Mouse (Mus musculus): ENCODE measurements around the gene Fuk. TPM values are rescaled to one million over a fixed set of nuclear protein-coding genes. Genes with fewer than 3 reads are reported as not detected.
"Not testable (repeated sequence)": the region's sequence is repeated elsewhere in the genome, so short reads cannot be mapped to it uniquely, and the experiment has no call there.

Fuk gene
- polyA plus RNA-seq, 3 experiments from 2014 or later: 1.4 to 2.4 (median 2.2) TPM

- ATAC-seq: no peak
Measured at GRCm38 (mm10) chr8:110877862-110878261, 24.4 kb downstream of the Fuk start.

- no peak for ATAC-seq
Measured at GRCm38 (mm10) chr8:110870501-110870900, 31.8 kb downstream of the Fuk start.

GRCm38 (mm10) chr8:110861347-110862025, 40.8 kb downstream of the Fuk start:
- ATAC-seq: not testable (repeated sequence)

GRCm38 (mm10) chr8:110859651-110860501, 42.4 kb downstream of the Fuk start:
- peak; percentile 82 for ATAC-seq

GRCm38 (mm10) chr8:110856760-110857461, 45.4 kb downstream of the Fuk start:
- no peak for ATAC-seq

GRCm38 (mm10) chr8:110856073-110856472, 46.2 kb downstream of the Fuk start:
- ATAC-seq: not testable (repeated sequence)

GRCm38 (mm10) chr8:110851186-110851585, 51.1 kb downstream of the Fuk start:
- ATAC-seq: no peak

- no peak for ATAC-seq
Measured at GRCm38 (mm10) chr8:110847645-110848495, 54.4 kb downstream of the Fuk start.

GRCm38 (mm10) chr8:110847171-110847549, 55.1 kb downstream of the Fuk start:
- peak; percentile 8 for ATAC-seq

- peak; percentile 87 for ATAC-seq
Measured at GRCm38 (mm10) chr8:110846405-110847170, 55.7 kb downstream of the Fuk start, which contains the start of the genes Cog4 and Sf3b3. Gene Cog4, plus strand, starts transcription at chr8:110846600. Gene Sf3b3, minus strand, starts transcription at chr8:110846787.

- ATAC-seq: peak; percentile 25
Measured at GRCm38 (mm10) chr8:110845821-110846404, 56.4 kb downstream of the Fuk start.

- no peak for ATAC-seq
Measured at GRCm38 (mm10) chr8:110844941-110845340, 57.3 kb downstream of the Fuk start.

- ATAC-seq: no peak
Measured at GRCm38 (mm10) chr8:110843207-110843606, 59.1 kb downstream of the Fuk start.

GRCm38 (mm10) chr8:110842012-110842574, 60.2 kb downstream of the Fuk start:
- ATAC-seq: no peak

Other genes with a start within 250 kb of the Fuk start
- gene Mtss1l, start 181.0 kb downstream of the Fuk start, polyA plus RNA-seq (2017; shearing (Covaris generic)): under 1 TPM in 1 of 3 experiments, not detected in 2; 0.19 TPM
- not detected for gene Il34, start 96.6 kb downstream of the Fuk start, polyA plus RNA-seq (2017; shearing (Covaris generic))
- 10 to 100 TPM; 52.3 to 72.4 (median 53.1) TPM for gene Cog4, start 55.9 kb downstream of the Fuk start, polyA plus RNA-seq (2017; shearing (Covaris generic))
- 100 to 1,000 TPM in 1 of 3 experiments, 10 to 100 TPM in 2; 80.5 to 101 (median 90.8) TPM for gene Sf3b3, start 55.7 kb downstream of the Fuk start, polyA plus RNA-seq (2017; shearing (Covaris generic))
- 10 to 100 TPM in 1 of 3 experiments, 1 to 10 TPM in 2; 8.7 to 10.2 (median 8.9) TPM for gene St3gal2, start 17.4 kb upstream of the Fuk start, polyA plus RNA-seq (2017; shearing (Covaris generic))
- gene Ddx19a, start 95.3 kb upstream of the Fuk start, polyA plus RNA-seq (2017; shearing (Covaris generic)): 10 to 100 TPM; 16.3 to 18.2 (median 17.2) TPM
- 1 to 10 TPM; 6.1 to 7.4 (median 7.4) TPM for gene Ddx19b, start 129.3 kb upstream of the Fuk start, polyA plus RNA-seq (2017; shearing (Covaris generic))
- gene Aars, start 130.7 kb upstream of the Fuk start, polyA plus RNA-seq (2017; shearing (Covaris generic)): 10 to 100 TPM; 21.3 to 26.7 (median 25.5) TPM
- not detected for gene Exosc6, start 153.9 kb upstream of the Fuk start, polyA plus RNA-seq (2017; shearing (Covaris generic))
- not detected for gene Clec18a, start 189.9 kb upstream of the Fuk start, polyA plus RNA-seq (2017; shearing (Covaris generic))
- 1 to 10 TPM; 7.0 to 9.7 (median 8.7) TPM for gene Pdpr, start 192.1 kb upstream of the Fuk start, polyA plus RNA-seq (2017; shearing (Covaris generic))

Data from inflammation-experienced regulatory T-cells, adult 6 months (primary cell).